Mouse (Mus musculus): ENCODE measurements around the gene Etfrf1. TPM values are rescaled to one million over a fixed set of nuclear protein-coding genes. Genes with fewer than 3 reads are reported as not detected.
A peak's percentile ranks its signal among the peaks of the same experiment; 100 is the strongest.

The Etfrf1 gene
- polyA plus RNA-seq, 1 experiment from 2014 or later, result 33.8 TPM

GRCm38 (mm10) chr6:145197949-145198686, 12.8 kb upstream of the Etfrf1 start:
- no peaks in the 10 kb centered on the region for H3K36me3 ChIP-seq (replicated peaks)
- H3K4me3 ChIP-seq (replicated peaks), result no peak overlapping the region
- no peak for ATAC-seq (ENCODE audit: low FRiP score)
- H3K4me2 ChIP-seq, result no peak overlapping the region
- no peaks in the 10 kb centered on the region for H3K9me3 ChIP-seq
- no peak overlapping the region for H3K27ac ChIP-seq
- WGBS, result 99% methylated on average over 8 of the region's 8 CpGs
- no peak overlapping the region for H3K9ac ChIP-seq
- H3K4me1 ChIP-seq, result no peaks in the 10 kb centered on the region
- no peaks in the 10 kb centered on the region for H3K27me3 ChIP-seq

- H3K4me3 ChIP-seq (replicated peaks), result no peak overlapping the region
- ATAC-seq (ENCODE audit: low FRiP score), result no peak
- WGBS, result 83% methylated on average over 13 of the region's 13 CpGs
- no peaks in the 10 kb centered on the region for H3K36me3 ChIP-seq (replicated peaks)
- H3K27me3 ChIP-seq, result no peaks in the 10 kb centered on the region
- H3K27ac ChIP-seq, result no peak overlapping the region
- no peak overlapping the region for H3K4me2 ChIP-seq
- H3K9ac ChIP-seq, result no peak overlapping the region
- no peaks in the 10 kb centered on the region for H3K9me3 ChIP-seq
- no peaks in the 10 kb centered on the region for H3K4me1 ChIP-seq
Measured at GRCm38 (mm10) chr6:145202432-145203125, 8.4 kb upstream of the Etfrf1 start.

GRCm38 (mm10) chr6:145204440-145204839, 6.5 kb upstream of the Etfrf1 start:
- Histone ChIP-seq H3K4me2 (no peak overlapping the region), H3K27ac (no peak overlapping the region), H3K4me1 (no peaks in the 10 kb centered on the region), H3K36me3 (replicated peaks) (no peaks in the 10 kb centered on the region), H3K27me3 (no peaks in the 10 kb centered on the region), H3K9me3 (no peaks in the 10 kb centered on the region), H3K4me3 (replicated peaks) (no peak overlapping the region), H3K9ac (no peak overlapping the region)
- WGBS, result 90% methylated on average over 6 of the region's 6 CpGs
- no peak for ATAC-seq (ENCODE audit: low FRiP score)

DNA sequence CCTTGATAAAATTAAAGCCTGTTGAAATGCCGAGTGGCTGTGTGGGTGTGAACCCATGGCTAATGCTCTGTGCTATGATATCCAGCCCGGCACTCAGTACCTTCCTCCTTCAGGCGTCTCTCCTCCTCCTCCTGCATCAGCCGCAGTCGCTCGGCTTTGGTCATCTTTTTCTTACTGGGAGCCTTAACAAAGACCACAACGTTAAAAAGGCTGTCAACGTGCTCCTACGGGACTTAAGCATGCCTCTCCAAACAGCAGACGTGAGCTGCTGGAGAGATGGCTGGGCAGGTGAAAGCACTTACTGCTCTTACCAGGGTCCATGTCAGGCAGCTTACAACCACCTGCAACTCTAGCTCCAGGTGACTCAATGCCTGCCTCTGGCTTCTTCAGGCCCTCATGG, 5.8 kb upstream of the Etfrf1 start:
- Histone ChIP-seq H3K27ac (no peak overlapping the region), H3K4me3 (replicated peaks) (no peak overlapping the region), H3K27me3 (no peaks in the 10 kb centered on the region), H3K9ac (no peak overlapping the region), H3K4me1 (peaks cover 3% of the 10 kb centered on the region), H3K36me3 (replicated peaks) (no peaks in the 10 kb centered on the region), H3K9me3 (no peaks in the 10 kb centered on the region), H3K4me2 (no peak overlapping the region)
- 76% methylated on average over 10 of the region's 10 CpGs for WGBS
- ATAC-seq (ENCODE audit: low FRiP score), result no peak

DNA sequence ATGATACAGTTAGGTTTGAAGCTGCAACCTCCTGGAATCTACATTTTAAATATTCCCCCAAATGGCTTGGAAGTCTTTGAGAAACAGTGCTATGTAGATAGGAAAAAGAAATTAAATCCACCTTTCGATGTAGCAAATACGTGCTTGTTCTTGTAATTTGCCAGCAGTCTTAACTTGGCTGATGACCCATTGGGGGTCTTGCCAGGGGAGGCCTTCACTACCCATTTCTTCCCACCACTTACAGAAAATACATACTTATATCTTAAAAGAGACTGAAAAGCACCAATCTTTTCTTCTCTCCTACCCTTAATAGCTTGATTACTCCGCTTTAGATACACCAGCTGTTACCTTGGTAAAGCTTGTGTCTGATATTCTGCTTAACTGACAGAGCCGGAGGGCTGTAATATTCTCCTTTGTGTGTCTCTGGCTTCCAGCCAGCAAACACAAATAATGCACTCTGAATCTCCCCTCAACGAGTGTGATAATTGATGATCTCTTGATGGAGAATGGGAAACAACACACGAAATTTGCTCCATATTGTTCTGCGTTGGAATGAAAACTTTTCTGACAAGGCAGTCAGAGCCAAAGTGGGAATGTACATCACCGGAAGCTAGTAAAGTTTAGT, 766 bp upstream of the Etfrf1 start:
- no peaks in the 10 kb centered on the region for H3K9me3 ChIP-seq
- H3K4me2 ChIP-seq, result peak overlapping the region; percentile 74
- no peaks in the 10 kb centered on the region for H3K36me3 ChIP-seq (replicated peaks)
- H3K27ac ChIP-seq, result peak overlapping the region; percentile 95; the same call in 1 of the 2 replicates
- 35% methylated on average over 8 of the region's 8 CpGs for WGBS
- H3K4me3 ChIP-seq (replicated peaks), result peak overlapping the region; percentile 71
- peaks cover 17% of the 10 kb centered on the region for H3K4me1 ChIP-seq
- peak overlapping the region; percentile 40 for H3K9ac ChIP-seq
- ATAC-seq (ENCODE audit: low FRiP score), result no peak; the same call in 1 of the 2 replicates
- H3K27me3 ChIP-seq, result no peaks in the 10 kb centered on the region

DNA sequence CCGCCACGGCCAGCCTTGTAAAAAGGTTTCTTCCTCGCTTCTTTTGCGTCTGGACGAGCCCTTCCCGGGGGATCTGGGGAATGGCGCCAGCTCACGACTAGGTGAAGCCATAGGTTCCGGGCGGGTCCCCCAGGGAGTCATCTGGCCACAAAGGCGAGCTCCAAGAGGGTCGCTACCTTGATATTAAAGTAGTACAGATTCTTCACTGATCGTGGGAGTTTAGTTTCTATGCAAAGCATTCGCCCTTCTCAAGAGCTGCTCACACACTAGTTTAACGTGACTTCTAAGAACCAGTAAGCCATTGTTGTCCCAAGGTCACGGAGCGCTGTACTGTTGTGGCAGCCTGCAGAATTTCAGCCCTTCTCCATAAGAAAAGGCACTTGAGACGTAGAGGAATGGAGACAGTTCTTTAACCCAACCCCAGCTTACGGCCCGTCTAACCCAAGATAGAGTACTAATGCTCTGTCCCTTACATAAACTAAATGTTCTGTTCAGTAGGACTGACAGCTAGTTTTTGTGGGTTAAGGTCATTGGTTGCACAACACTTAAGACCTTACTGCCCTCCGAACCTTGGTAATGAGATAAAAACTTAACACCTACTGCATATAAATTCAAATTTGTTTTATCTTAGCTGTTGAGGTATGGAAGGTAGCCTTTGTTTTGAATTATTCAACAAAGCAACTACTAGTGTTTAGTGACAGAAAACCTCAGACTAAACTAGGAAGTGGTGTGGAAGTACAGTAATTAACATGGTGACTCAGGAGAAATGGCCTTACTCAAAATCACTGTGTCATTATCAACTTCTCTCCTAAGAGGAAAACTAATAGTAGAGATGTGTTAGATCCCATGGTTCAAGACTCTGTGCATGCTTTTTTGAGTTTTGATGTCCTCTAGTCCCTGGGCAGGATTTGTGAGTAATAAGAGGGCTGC, 707 bp downstream of the Etfrf1 start:
- Histone ChIP-seq H3K4me2 (peak overlapping the region; percentile 74), H3K4me3 (replicated peaks) (peak overlapping the region; percentile 71), H3K27ac (peak overlapping the region; percentile 95), H3K27me3 (no peaks in the 10 kb centered on the region), H3K4me1 (peaks cover 17% of the 10 kb centered on the region), H3K9me3 (no peaks in the 10 kb centered on the region), H3K36me3 (replicated peaks) (peaks cover 8% of the 10 kb centered on the region; the same call in 1 of the 2 replicates), H3K9ac (peak overlapping the region; percentile 88)
- ATAC-seq (ENCODE audit: low FRiP score), result peak; percentile 39; the same call in 1 of the 2 replicates
- WGBS, result 4% methylated on average over 21 of the region's 21 CpGs

DNA sequence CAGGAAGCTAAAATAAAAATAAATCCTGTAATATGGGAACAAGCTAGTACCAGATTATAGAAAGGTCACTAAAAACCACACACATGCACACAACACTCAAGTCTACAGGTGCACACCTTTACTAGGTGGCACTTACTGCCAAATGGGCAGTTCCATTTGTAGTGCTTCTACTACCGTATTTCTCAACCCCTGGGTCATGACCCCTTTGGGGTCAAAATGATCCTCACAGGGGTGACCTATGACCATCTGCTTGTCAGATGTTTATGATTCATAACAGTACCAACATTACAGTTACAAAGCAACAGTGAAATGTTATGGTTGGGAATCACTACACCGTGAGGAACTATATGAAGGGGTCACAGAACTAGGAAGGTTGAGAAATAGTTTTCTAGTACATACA, 3.0 kb downstream of the Etfrf1 start:
- H3K27me3 ChIP-seq, result no peaks in the 10 kb centered on the region
- H3K27ac ChIP-seq, result no peak overlapping the region
- no peaks in the 10 kb centered on the region for H3K9me3 ChIP-seq
- no peak for ATAC-seq (ENCODE audit: low FRiP score)
- H3K4me2 ChIP-seq, result no peak overlapping the region
- peaks cover 17% of the 10 kb centered on the region for H3K36me3 ChIP-seq (replicated peaks)
- H3K9ac ChIP-seq, result no peak overlapping the region
- WGBS, result 82% methylated on average over 2 of the region's 2 CpGs
- H3K4me3 ChIP-seq (replicated peaks), result no peak overlapping the region
- H3K4me1 ChIP-seq, result peaks cover 17% of the 10 kb centered on the region

GRCm38 (mm10) chr6:145215826-145216225, 4.9 kb downstream of the Etfrf1 start:
- H3K4me1 ChIP-seq, result peaks cover 10% of the 10 kb centered on the region
- ATAC-seq (ENCODE audit: low FRiP score), result no peak
- WGBS, result 93% methylated on average over 3 of the region's 3 CpGs

DNA sequence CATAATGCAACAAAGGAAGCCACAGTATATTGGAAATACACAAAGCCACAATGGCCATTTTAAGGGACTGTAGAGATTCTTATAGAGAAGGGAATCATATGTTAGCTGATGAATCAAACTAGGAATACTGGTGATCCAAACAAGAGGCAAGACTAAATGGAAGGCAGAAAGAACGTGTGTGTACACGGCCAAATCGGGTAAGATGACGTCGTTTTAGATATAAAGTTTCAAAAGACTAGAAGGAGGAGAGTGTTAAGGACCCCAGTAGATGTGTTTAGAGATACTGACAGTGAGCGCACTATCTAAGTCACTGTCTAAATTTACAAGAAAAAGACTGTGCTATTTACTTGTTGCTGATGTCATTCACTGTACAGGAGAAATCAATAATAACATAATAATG, 13.3 kb downstream of the Etfrf1 start:
- Histone ChIP-seq H3K4me1 (no peaks in the 10 kb centered on the region), H3K4me2 (no peak overlapping the region), H3K9ac (no peak overlapping the region), H3K36me3 (replicated peaks) (peaks cover 23% of the 10 kb centered on the region), H3K27me3 (no peaks in the 10 kb centered on the region), H3K27ac (no peak overlapping the region), H3K4me3 (replicated peaks) (no peak overlapping the region), H3K9me3 (no peaks in the 10 kb centered on the region)
- ATAC-seq (ENCODE audit: low FRiP score), result no peak
- 91% methylated on average over 6 of the region's 6 CpGs for whole genome bisulfite sequencing

More at GRCm38 (mm10) chr6:145215826-145216225, 4.9 kb downstream of the Etfrf1 start:
- no peak overlapping the region for H3K9ac ChIP-seq
- H3K4me3 ChIP-seq (replicated peaks), result no peak overlapping the region
- H3K27me3 ChIP-seq, result no peaks in the 10 kb centered on the region
- H3K9me3 ChIP-seq, result no peaks in the 10 kb centered on the region
- H3K4me2 ChIP-seq, result no peak overlapping the region
- no peak overlapping the region for H3K27ac ChIP-seq
- peaks cover 27% of the 10 kb centered on the region for H3K36me3 ChIP-seq (replicated peaks)

DNA sequence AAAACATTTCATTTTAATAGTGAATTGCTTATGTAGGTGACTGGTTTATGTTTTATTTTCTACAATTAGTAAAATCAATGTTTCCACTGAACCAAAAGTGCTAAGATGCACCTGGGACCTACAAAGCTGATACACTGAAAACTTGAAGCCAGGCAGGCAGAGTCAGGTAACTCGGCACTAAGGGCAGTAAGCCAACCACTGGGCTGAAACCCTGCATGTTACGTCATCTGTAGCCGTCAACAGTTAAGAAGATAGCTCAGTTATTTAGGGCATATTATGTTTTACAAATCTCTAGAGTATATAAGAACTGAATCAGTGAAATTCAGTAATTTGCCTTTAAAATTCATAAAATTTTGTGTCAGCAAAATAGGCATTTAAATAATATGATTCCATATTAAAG, 15.4 kb downstream of the Etfrf1 start:
- H3K9me3 ChIP-seq, result no peaks in the 10 kb centered on the region
- no peak overlapping the region for H3K9ac ChIP-seq
- no peak overlapping the region for H3K4me2 ChIP-seq
- no peaks in the 10 kb centered on the region for H3K27me3 ChIP-seq
- H3K4me1 ChIP-seq, result no peaks in the 10 kb centered on the region
- ATAC-seq (ENCODE audit: low FRiP score), result no peak
- peaks cover 28% of the 10 kb centered on the region for H3K36me3 ChIP-seq (replicated peaks)
- WGBS, result 97% methylated on average over 3 of the region's 3 CpGs
- no peak overlapping the region for H3K27ac ChIP-seq
- H3K4me3 ChIP-seq (replicated peaks), result no peak overlapping the region

DNA sequence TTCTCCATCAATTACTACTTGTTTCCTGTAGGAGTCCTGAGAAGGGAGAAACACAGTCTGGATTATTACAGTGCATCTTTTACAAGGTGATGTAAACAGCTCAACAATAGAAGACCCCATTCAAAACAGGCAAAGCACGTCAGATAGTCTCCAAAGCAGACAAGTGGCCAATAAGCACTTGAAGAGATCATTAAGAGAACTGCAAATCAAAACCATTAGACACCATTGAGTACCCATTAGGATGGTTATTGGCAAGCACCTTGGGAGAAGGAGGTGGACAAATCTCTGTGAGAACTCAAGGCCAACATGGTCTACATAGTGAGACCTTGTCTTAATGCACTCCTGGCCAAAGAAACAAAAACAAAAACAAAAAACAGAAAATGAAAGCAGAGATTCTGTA, 23.5 kb downstream of the Etfrf1 start:
- ATAC-seq (ENCODE audit: low FRiP score), result no peak
- no peaks in the 10 kb centered on the region for H3K4me1 ChIP-seq
- no peak overlapping the region for H3K4me3 ChIP-seq (replicated peaks)
- 63% methylated on average over 1 of the region's 1 CpGs for WGBS
- H3K9ac ChIP-seq, result no peak overlapping the region
- H3K36me3 ChIP-seq (replicated peaks), result peaks cover 26% of the 10 kb centered on the region
- H3K9me3 ChIP-seq, result no peaks in the 10 kb centered on the region
- no peak overlapping the region for H3K27ac ChIP-seq
- H3K27me3 ChIP-seq, result no peaks in the 10 kb centered on the region
- no peak overlapping the region for H3K4me2 ChIP-seq

DNA sequence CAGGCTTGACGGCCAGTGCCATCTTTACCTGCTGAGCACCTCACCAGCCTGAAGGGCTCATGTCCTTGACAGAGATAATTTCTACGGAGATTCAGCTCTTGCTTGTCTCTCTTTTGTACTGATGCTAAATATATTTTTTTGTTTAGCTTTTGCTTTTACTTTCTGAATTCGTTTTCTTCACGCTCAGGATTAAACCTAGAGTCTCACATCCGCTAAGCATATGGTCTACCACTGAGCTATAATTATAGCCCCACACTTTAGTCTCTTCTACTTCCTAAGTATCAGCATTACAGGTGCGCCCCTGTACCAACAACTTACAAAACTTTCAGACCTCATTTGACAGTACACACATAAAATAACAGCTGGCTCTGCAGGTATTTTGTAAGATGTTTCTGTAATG, 24.4 kb downstream of the Etfrf1 start:
- no peaks in the 10 kb centered on the region for H3K27me3 ChIP-seq
- ATAC-seq (ENCODE audit: low FRiP score), result no peak
- no peak overlapping the region for H3K4me3 ChIP-seq (replicated peaks)
- H3K4me1 ChIP-seq, result no peaks in the 10 kb centered on the region
- H3K4me2 ChIP-seq, result no peak overlapping the region
- H3K9me3 ChIP-seq, result no peaks in the 10 kb centered on the region
- H3K9ac ChIP-seq, result no peak overlapping the region
- H3K27ac ChIP-seq, result no peak overlapping the region
- WGBS, result 89% methylated on average over 6 of the region's 6 CpGs
- peaks cover 29% of the 10 kb centered on the region for H3K36me3 ChIP-seq (replicated peaks)

Data from forebrain, embryonic 12.5 days (tissue).